Mouse (Mus musculus) liver, embryonic 14.5 days (tissue): ENCODE results near the gene Copb2. TPM values are rescaled to one million over a fixed set of nuclear protein-coding genes. Genes with fewer than 3 reads are reported as not detected.

ENCODE experiments used
- ATAC-seq: fragments of 200-750 bp; cut with Nextera tagmentation; 2 replicates; pipeline ENCODE4 v1.8.0; 2017; ENCODE audit warnings: moderate number of reproducible peaks, mild to moderate bottlenecking, moderate library complexity; ENCODE audit not compliant: insufficient read depth
- DNase-seq, 3 experiments: peaks; one replicate each; pipeline ENCODE4 v3.0.0-alpha.2; 2012 to 2013; ENCODE audit warnings: low read depth in 3 of 3, low spot score in 3 of 3
- H3K27ac ChIP-seq: fragments of 300-500 bp; sonication (generic); 2 replicates; pipeline ENCODE4 v1.5.1; 2014; ENCODE audit warnings: moderate library complexity, mild to moderate bottlenecking, control low read depth, inconsistent platforms
- H3K27me3 ChIP-seq: fragments of 300-500 bp; sonication (generic); 2 replicates; pipeline ENCODE4 v1.6.1; 2014; ENCODE audit warnings: mild to moderate bottlenecking, low read length, moderate library complexity; ENCODE audit not compliant: control insufficient read depth, insufficient read depth
- H3K36me3 ChIP-seq: fragments of 300-500 bp; sonication (generic); replicated peaks from 2 replicates; pipeline ENCODE4 v1.6.1; 2014; ENCODE audit warnings: low read depth; ENCODE audit not compliant: control insufficient read depth, insufficient read depth
- H3K4me1 ChIP-seq, 2 experiments: fragments of 200-500 bp in 1 of 2; fragments of 300-500 bp in 1 of 2; sonication (generic) in 1 of 2; replicated peaks; 2 replicates each; pipeline ENCODE4 v1.6.1; 2012 to 2014; ENCODE audit warnings: antibody characterized with exemption in 1 of 2, inconsistent platforms in 1 of 2, low read length in 1 of 2; ENCODE audit not compliant: control insufficient read depth in 2 of 2, insufficient read depth in 2 of 2
- H3K4me2 ChIP-seq: fragments of 300-500 bp; sonication (generic); 2 replicates; pipeline ENCODE4 v1.6.1; 2014; ENCODE audit warnings: low read depth, mild to moderate bottlenecking, control low read depth, moderate library complexity
- H3K4me3 ChIP-seq, 2 experiments: fragments of 200-500 bp in 1 of 2; fragments of 300-500 bp in 1 of 2; sonication (generic) in 1 of 2; 2 replicates each; pipeline ENCODE4 v1.5.1; 2012 to 2014; ENCODE audit warnings: low read depth in 2 of 2, low read length in 2 of 2, mild to moderate bottlenecking in 2 of 2, control low read depth in 1 of 2, inconsistent platforms in 1 of 2, moderate library complexity in 1 of 2; ENCODE audit not compliant: insufficient read depth in 1 of 2
- H3K9ac ChIP-seq: fragments of 300-500 bp; sonication (generic); replicated peaks from 2 replicates; pipeline ENCODE4 v1.6.1; 2014; ENCODE audit warnings: mild to moderate bottlenecking, control low read depth, moderate library complexity
- H3K9me3 ChIP-seq: fragments of 300-500 bp; sonication (generic); 2 replicates; pipeline ENCODE4 v1.6.1; 2016; ENCODE audit warnings: low read length, mixed read lengths; ENCODE audit not compliant: control insufficient read depth
- CTCF ChIP-seq: IDR thresholded peaks from 2 replicates; pipeline ENCODE4 v1.5.1; 2016; ENCODE audit warnings: antibody characterized with exemption, low read depth, control low read depth
- EP300 ChIP-seq: IDR thresholded peaks from 2 replicates; pipeline ENCODE4 v1.6.1; 2016; ENCODE audit warnings: antibody characterized with exemption, low read depth
- WGBS: fragments of 180-500 bp; shearing (Covaris S2); extraction: QIAGEN DNeasy Blood & Tissue Kit; methylation state at CpG from one replicate; pipeline ENCODE4 v1.1.7; 2014; ENCODE audit not compliant: insufficient replicate concordance; 5-methylcytosine and 5-hydroxymethylcytosine counted together
- polyA plus RNA-seq, 2 experiments: library from polyadenylated mRNA; depleted of rRNA in 1 of 2; stranded (reverse) in 1 of 2; unstranded in 1 of 2; fragments of >200 nt; fragmentation: Nextera tagmentation in 1 of 2; extraction: Ambion mirVana in 1 of 2; gene quantifications; 2 replicates each; pipeline versions ENCODE4 v1.2.1 to v1.2.3; 2012 to 2014

Gene Copb2
- polyA plus RNA-seq, 2 experiments: 40.7 to 76.6 TPM

GRCm38 (mm10) chr9:98529776-98530175, 33.7 kb upstream of the Copb2 start:
- H3K27me3 ChIP-seq: no peaks in the 10 kb centered on the region
- ATAC-seq (no peak), DNase-seq (no peak)
- no peak overlapping the region for H3K4me3 ChIP-seq
- no peak overlapping the region for H3K27ac ChIP-seq
- 53% methylated on average over 4 of the region's 4 CpGs for WGBS
- no peak overlapping the region for H3K9ac ChIP-seq
- H3K36me3 ChIP-seq: no peaks in the 10 kb centered on the region
- no peaks in the 10 kb centered on the region for H3K4me1 ChIP-seq
- no peak overlapping the region for H3K4me2 ChIP-seq
- TF ChIP-seq CTCF (no peak), EP300 (no peak)
- no peaks in the 10 kb centered on the region for H3K9me3 ChIP-seq

DNA sequence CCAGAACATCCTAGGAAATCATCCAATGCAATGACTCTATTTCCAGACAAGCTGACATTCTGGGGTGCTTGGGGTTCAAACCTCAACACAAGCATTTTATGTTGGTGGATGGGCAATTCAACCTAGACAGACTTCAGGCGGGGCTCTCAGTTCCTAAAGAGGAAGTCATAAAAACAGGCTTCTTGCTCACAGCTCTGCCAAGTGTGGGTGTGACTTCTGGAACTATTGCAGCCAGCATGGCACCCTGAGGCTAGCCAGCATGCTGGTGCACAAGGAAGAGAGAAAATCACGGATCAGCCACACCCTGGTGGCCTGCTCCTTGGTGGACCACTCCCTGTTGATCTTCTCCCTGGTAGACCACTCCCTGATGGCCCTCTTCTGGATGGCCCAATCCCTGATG, 32.5 kb upstream of the Copb2 start:
- no peaks in the 10 kb centered on the region for H3K4me1 ChIP-seq
- ATAC-seq: no peak
- H3K36me3 ChIP-seq: no peaks in the 10 kb centered on the region
- 22% methylated on average over 2 of the region's 2 CpGs for WGBS
- no peak overlapping the region for H3K4me2 ChIP-seq
- no peak overlapping the region for H3K9ac ChIP-seq
- TF ChIP-seq EP300: no peak
- no peak for TF ChIP-seq CTCF
- H3K4me3 ChIP-seq: no peak overlapping the region
- H3K27ac ChIP-seq: no peak overlapping the region
- H3K27me3 ChIP-seq: no peaks in the 10 kb centered on the region
- no peaks in the 10 kb centered on the region for H3K9me3 ChIP-seq
- no peak for DNase-seq

- ATAC-seq (no peak), DNase-seq (no peak)
- H3K27me3 ChIP-seq: no peaks in the 10 kb centered on the region
- TF ChIP-seq CTCF (no peak), EP300 (no peak)
- H3K9ac ChIP-seq: no peak overlapping the region
- 64% methylated on average over 4 of the region's 4 CpGs for WGBS
- no peak overlapping the region for H3K27ac ChIP-seq
- no peaks in the 10 kb centered on the region for H3K9me3 ChIP-seq
- H3K4me1 ChIP-seq: no peaks in the 10 kb centered on the region
- H3K36me3 ChIP-seq: no peaks in the 10 kb centered on the region
- H3K4me2 ChIP-seq: no peak overlapping the region
- H3K4me3 ChIP-seq: no peak overlapping the region
These were observed 28.7 kb upstream of the Copb2 start for GRCm38 (mm10) chr9:98534675-98535280.

GRCm38 (mm10) chr9:98535763-98536162, 27.8 kb upstream of the Copb2 start:
- no peak overlapping the region for H3K9ac ChIP-seq
- no peak for DNase-seq
- H3K27me3 ChIP-seq: no peaks in the 10 kb centered on the region
- no peaks in the 10 kb centered on the region for H3K4me1 ChIP-seq
- no peak for ATAC-seq
- H3K27ac ChIP-seq: no peak overlapping the region
- no peak overlapping the region for H3K4me3 ChIP-seq
- H3K36me3 ChIP-seq: no peaks in the 10 kb centered on the region
- H3K4me2 ChIP-seq: no peak overlapping the region
- TF ChIP-seq CTCF (peak; percentile 63), EP300 (no peak)
- H3K9me3 ChIP-seq: no peaks in the 10 kb centered on the region

DNA sequence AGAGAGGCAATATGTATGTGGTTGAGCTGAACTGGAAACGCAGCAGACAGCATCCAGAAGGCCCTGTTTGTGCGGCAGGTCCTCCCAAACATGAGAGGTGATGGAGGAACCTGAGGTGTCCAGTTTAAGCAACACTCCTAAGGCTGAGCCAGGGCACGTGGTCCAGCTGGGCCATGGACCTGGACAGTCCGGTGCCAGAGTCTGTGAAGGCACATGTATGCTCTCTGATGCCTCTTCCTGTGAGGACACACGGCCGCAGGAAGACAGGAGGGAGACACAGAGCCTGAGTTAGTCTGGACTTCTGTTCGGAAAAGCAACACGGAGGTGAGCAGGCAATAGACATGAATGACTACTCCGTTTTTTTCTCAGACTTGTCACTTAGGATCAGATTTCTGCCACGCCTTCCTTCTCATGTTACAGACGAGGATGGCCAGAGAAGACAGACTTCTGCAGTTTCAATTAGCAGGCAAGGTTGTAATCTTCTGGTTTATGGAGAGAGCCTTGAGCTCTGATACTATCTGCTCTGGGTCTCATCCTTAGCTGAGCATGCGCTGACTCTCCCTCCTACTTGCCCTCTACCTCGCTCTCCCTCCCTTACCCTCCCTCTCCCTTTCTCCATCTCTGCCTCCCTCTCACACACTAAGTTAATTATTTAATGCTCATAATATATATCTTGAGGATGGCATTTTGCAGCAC, 25.4 kb upstream of the Copb2 start:
- WGBS: 41% methylated on average over 13 of the region's 13 CpGs
- no peak overlapping the region; the same call in 1 of the 2 replicates for H3K4me2 ChIP-seq
- ATAC-seq: no peak

More for the DNA sequence above, 25.4 kb upstream of the Copb2 start:
- no peak for DNase-seq
- Histone ChIP-seq H3K4me1 (no peaks in the 10 kb centered on the region), H3K9ac (no peak overlapping the region), H3K36me3 (no peaks in the 10 kb centered on the region), H3K27ac (no peak overlapping the region), H3K27me3 (no peaks in the 10 kb centered on the region), H3K9me3 (no peaks in the 10 kb centered on the region), H3K4me3 (no peak overlapping the region)
- TF ChIP-seq CTCF (no peak), EP300 (no peak)
